Mouse (Mus musculus) liver, embryonic 14.5 days (tissue): Measurements from ENCODE around the gene Cdc42ep2. TPM values are rescaled to one million over a fixed set of nuclear protein-coding genes. Genes with fewer than 3 reads are reported as not detected.
A peak's percentile ranks its signal among the peaks of the same experiment; 100 is the strongest.

Source experiments
- ATAC-seq: fragments of 200-750 bp; cut with Nextera tagmentation; 2 replicates; pipeline ENCODE4 v1.8.0; 2017; ENCODE audit warnings: moderate number of reproducible peaks, mild to moderate bottlenecking, moderate library complexity; ENCODE audit not compliant: insufficient read depth
- DNase-seq, 3 experiments: peaks; one replicate each; pipeline ENCODE4 v3.0.0-alpha.2; 2012 to 2013; ENCODE audit warnings: low read depth in 3 of 3, low spot score in 3 of 3
- H3K27ac ChIP-seq: fragments of 300-500 bp; sonication (generic); 2 replicates; pipeline ENCODE4 v1.5.1; 2014; ENCODE audit warnings: moderate library complexity, mild to moderate bottlenecking, control low read depth, inconsistent platforms
- H3K27me3 ChIP-seq: fragments of 300-500 bp; sonication (generic); 2 replicates; pipeline ENCODE4 v1.6.1; 2014; ENCODE audit warnings: mild to moderate bottlenecking, low read length, moderate library complexity; ENCODE audit not compliant: control insufficient read depth, insufficient read depth
- H3K36me3 ChIP-seq: fragments of 300-500 bp; sonication (generic); replicated peaks from 2 replicates; pipeline ENCODE4 v1.6.1; 2014; ENCODE audit warnings: low read depth; ENCODE audit not compliant: control insufficient read depth, insufficient read depth
- H3K4me1 ChIP-seq, 2 experiments: fragments of 200-500 bp in 1 of 2; fragments of 300-500 bp in 1 of 2; sonication (generic) in 1 of 2; replicated peaks; 2 replicates each; pipeline ENCODE4 v1.6.1; 2012 to 2014; ENCODE audit warnings: antibody characterized with exemption in 1 of 2, inconsistent platforms in 1 of 2, low read length in 1 of 2; ENCODE audit not compliant: control insufficient read depth in 2 of 2, insufficient read depth in 2 of 2
- H3K4me2 ChIP-seq: fragments of 300-500 bp; sonication (generic); 2 replicates; pipeline ENCODE4 v1.6.1; 2014; ENCODE audit warnings: low read depth, mild to moderate bottlenecking, control low read depth, moderate library complexity
- H3K4me3 ChIP-seq, 2 experiments: fragments of 200-500 bp in 1 of 2; fragments of 300-500 bp in 1 of 2; sonication (generic) in 1 of 2; 2 replicates each; pipeline ENCODE4 v1.5.1; 2012 to 2014; ENCODE audit warnings: low read depth in 2 of 2, low read length in 2 of 2, mild to moderate bottlenecking in 2 of 2, control low read depth in 1 of 2, inconsistent platforms in 1 of 2, moderate library complexity in 1 of 2; ENCODE audit not compliant: insufficient read depth in 1 of 2
- H3K9ac ChIP-seq: fragments of 300-500 bp; sonication (generic); replicated peaks from 2 replicates; pipeline ENCODE4 v1.6.1; 2014; ENCODE audit warnings: mild to moderate bottlenecking, control low read depth, moderate library complexity
- H3K9me3 ChIP-seq: fragments of 300-500 bp; sonication (generic); 2 replicates; pipeline ENCODE4 v1.6.1; 2016; ENCODE audit warnings: low read length, mixed read lengths; ENCODE audit not compliant: control insufficient read depth
- CTCF ChIP-seq: IDR thresholded peaks from 2 replicates; pipeline ENCODE4 v1.5.1; 2016; ENCODE audit warnings: antibody characterized with exemption, low read depth, control low read depth
- EP300 ChIP-seq: IDR thresholded peaks from 2 replicates; pipeline ENCODE4 v1.6.1; 2016; ENCODE audit warnings: antibody characterized with exemption, low read depth
- WGBS: fragments of 180-500 bp; shearing (Covaris S2); extraction: QIAGEN DNeasy Blood & Tissue Kit; methylation state at CpG from one replicate; pipeline ENCODE4 v1.1.7; 2014; ENCODE audit not compliant: insufficient replicate concordance; 5-methylcytosine and 5-hydroxymethylcytosine counted together
- polyA plus RNA-seq, 2 experiments: library from polyadenylated mRNA; depleted of rRNA in 1 of 2; stranded (reverse) in 1 of 2; unstranded in 1 of 2; fragments of >200 nt; fragmentation: Nextera tagmentation in 1 of 2; extraction: Ambion mirVana in 1 of 2; gene quantifications; 2 replicates each; pipeline versions ENCODE4 v1.2.1 to v1.2.3; 2012 to 2014

Gene Cdc42ep2
- polyA plus RNA-seq, 2 experiments, result 2.1 to 2.2 TPM

- DNase-seq (no peak), ATAC-seq (no peak)
- Histone ChIP-seq H3K9ac (peak overlapping the region; percentile 91), H3K27me3 (no peaks in the 10 kb centered on the region), H3K36me3 (peaks cover 17% of the 10 kb centered on the region), H3K27ac (peak overlapping the region; percentile 83), H3K4me3 (peak overlapping the region; percentile 96 to 97), H3K9me3 (no peaks in the 10 kb centered on the region), H3K4me1 (peaks cover 46 to 49% of the 10 kb centered on the region in 2 experiments), H3K4me2 (peak overlapping the region; percentile 99)
- 71% methylated on average over 2 of the region's 2 CpGs for WGBS
- TF ChIP-seq EP300 (no peak), CTCF (no peak)
Measured at GRCm38 (mm10) chr19:5964804-5965203, 40.2 kb upstream of the Cdc42ep2 start.

- Histone ChIP-seq H3K4me1 (peaks cover 46 to 49% of the 10 kb centered on the region in 2 experiments), H3K27me3 (no peaks in the 10 kb centered on the region), H3K9me3 (no peaks in the 10 kb centered on the region), H3K36me3 (peaks cover 25% of the 10 kb centered on the region), H3K9ac (peak within 1 kb of the TSS; percentile 91), H3K4me3 (peak within 1 kb of the TSS; percentile 96 to 97), H3K27ac (peak within 1 kb of the TSS; percentile 83), H3K4me2 (peak within 1 kb of the TSS; percentile 99)
- ATAC-seq (peak; percentile 65), DNase-seq (peak; percentile 71 to 75 (median 74))
- 0% methylated on average over 50 of the region's 50 CpGs for WGBS
- peak; percentile 37 for TF ChIP-seq CTCF
- no peak for TF ChIP-seq EP300
Measured at GRCm38 (mm10) chr19:5963883-5964562, 39.4 kb upstream of the Cdc42ep2 start, which contains the start of gene Pola2. Pola2 (minus strand) TSS chr19:5964202.

GRCm38 (mm10) chr19:5962651-5963050 lies 38.0 kb upstream of the Cdc42ep2 start:
- TF ChIP-seq EP300 (no peak), CTCF (peak; percentile 57)
- Histone ChIP-seq H3K36me3 (peaks cover 37% of the 10 kb centered on the region), H3K4me1 (peaks cover 38 to 42% of the 10 kb centered on the region in 2 experiments), H3K9me3 (no peaks in the 10 kb centered on the region), H3K27ac (no peak overlapping the region; the same call in 1 of the 2 replicates), H3K4me2 (peak overlapping the region; percentile 99), H3K27me3 (no peaks in the 10 kb centered on the region), H3K9ac (peak overlapping the region; percentile 91), H3K4me3 (peak overlapping the region; percentile 96 to 97)
- 18% methylated on average over 1 of the region's 1 CpGs for WGBS
- ATAC-seq, result no peak
- no peak for DNase-seq

DNA sequence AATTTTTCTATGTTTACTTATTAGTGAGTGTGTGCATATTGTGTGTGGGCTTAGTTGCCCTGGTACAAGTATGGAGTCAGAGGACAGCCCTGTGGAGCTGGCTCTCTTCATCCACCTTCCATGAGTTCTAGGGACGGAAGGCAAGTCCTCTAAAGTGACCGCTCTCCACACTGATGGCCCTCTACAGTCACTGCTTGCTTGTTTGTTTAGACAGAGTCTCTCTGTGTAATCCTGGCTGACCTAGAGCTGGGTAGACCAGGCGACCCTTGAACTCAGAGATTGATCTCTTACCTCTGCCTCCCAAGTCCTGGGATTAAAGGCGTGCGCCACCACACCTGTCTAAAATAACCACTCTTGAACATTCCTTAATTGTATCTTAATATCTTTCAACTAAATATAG lies 32.8 kb upstream of the Cdc42ep2 start:
- Histone ChIP-seq H3K9ac (no peak overlapping the region), H3K4me1 (peaks cover 2% of the 10 kb centered on the region in 2 experiments; a peak in 3 of 4 replicates), H3K27me3 (no peaks in the 10 kb centered on the region), H3K9me3 (no peaks in the 10 kb centered on the region), H3K4me3 (no peak overlapping the region), H3K27ac (no peak overlapping the region), H3K4me2 (no peak overlapping the region), H3K36me3 (peaks cover 85% of the 10 kb centered on the region)
- ATAC-seq (peak; percentile 30; the same call in 1 of the 2 replicates), DNase-seq (no peak)
- TF ChIP-seq CTCF, result no peak
- no peak for TF ChIP-seq EP300
- WGBS, result 80% methylated on average over 5 of the region's 5 CpGs

GRCm38 (mm10) chr19:5956685-5957084 lies 32.1 kb upstream of the Cdc42ep2 start:
- Histone ChIP-seq H3K36me3 (peaks cover 89% of the 10 kb centered on the region), H3K27me3 (no peaks in the 10 kb centered on the region), H3K27ac (no peak overlapping the region), H3K4me3 (no peak overlapping the region), H3K9ac (no peak overlapping the region), H3K4me2 (no peak overlapping the region), H3K4me1 (peaks cover 0 to 2% of the 10 kb centered on the region in 2 experiments; a peak in 2 of 4 replicates), H3K9me3 (no peaks in the 10 kb centered on the region)
- peak; percentile 60 to 68 (median 63) for DNase-seq
- WGBS, result 19% methylated on average over 3 of the region's 3 CpGs
- peak; percentile 57; the same call in 1 of the 2 replicates for ATAC-seq
- TF ChIP-seq EP300 (no peak), CTCF (peak; percentile 93)
